Mouse (Mus musculus): Measurements from ENCODE around the gene Pdzrn3. TPM values are rescaled to one million over a fixed set of nuclear protein-coding genes. Genes with fewer than 3 reads are reported as not detected.

The Pdzrn3 gene
- total and polyA plus RNA-seq, 3 experiments: not detected

DNA sequence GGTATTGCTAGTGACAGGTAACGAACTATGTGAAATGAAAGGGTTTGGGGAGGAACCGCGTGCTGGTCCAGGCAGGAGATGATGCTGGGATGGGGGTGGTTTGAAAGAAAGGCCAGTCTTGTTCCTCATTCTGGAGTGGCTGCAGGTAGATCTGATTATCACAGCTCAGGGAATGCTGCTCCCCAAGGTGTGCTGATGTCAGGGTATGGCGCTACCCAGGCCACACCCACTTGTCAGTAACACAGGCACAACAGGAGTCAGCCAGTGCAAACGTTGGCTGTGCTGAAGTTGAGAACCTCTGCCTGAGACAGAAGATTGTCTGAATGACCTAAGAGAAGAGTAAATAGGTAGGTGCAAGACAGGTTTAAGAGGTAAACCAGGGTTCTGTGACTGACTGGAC, 4.7 kb downstream of the Pdzrn3 start:
- H3K4me3 ChIP-seq (replicated peaks in 1 of 3; ENCODE audit: low read depth in 2 of 3, low read length in 2 of 3, poor library complexity in 1 of 3): no peak overlapping the region
- dilution Hi-C loops (cut with MboI; ENCODE audit: extremely low pct_ligation_motif_present, extremely low pct_unique_long_range_greater_than_20kb, low sequenced_read_pairs) (no loop called here), in situ Hi-C loops (cut with MboI; ENCODE audit: low pct_ligation_motif_present, low pct_unique_long_range_greater_than_20kb, low sequenced_read_pairs) (no loop called here)
- H3K9ac ChIP-seq (ENCODE audit: insufficient read depth, low read depth): no peak overlapping the region
- no peak overlapping the region for H3K27ac ChIP-seq (ENCODE audit: insufficient read depth, low read depth)
- DNase-seq (ENCODE audit: extremely low read depth): no peak
- TF ChIP-seq SIN3A (IDR thresholded peaks at IDR 0.05; ENCODE audit: low read length) (no peak), USF1 (IDR thresholded peaks at IDR 0.05; ENCODE audit: low read depth, low read length) (no peak), ELF1 (IDR thresholded peaks at IDR 0.05; ENCODE audit: low read depth, low read length) (no peak), POLR2A (IDR thresholded peaks at IDR 0.05; ENCODE audit: low read depth, low read length) (no peak)
- H3K4me1 ChIP-seq (ENCODE audit: control insufficient read depth in 1 of 2, insufficient read depth in 2 of 2): no peaks in the 10 kb centered on the region
- no peaks in the 10 kb centered on the region for H3K36me3 ChIP-seq (replicated peaks in 1 of 2; ENCODE audit: control insufficient read depth in 1 of 2, insufficient read depth in 1 of 2, low read length in 1 of 2)
- no peak overlapping the region for H3K4me2 ChIP-seq (ENCODE audit: insufficient read depth, low read depth, poor library complexity, severe bottlenecking)
- peaks cover 71% of the 10 kb centered on the region for H3K9me3 ChIP-seq (replicated peaks; ENCODE audit: low read length)
- no peaks in the 10 kb centered on the region for H3K79me2 ChIP-seq (replicated peaks; ENCODE audit: control insufficient read depth, extremely low read depth, insufficient read depth, poor library complexity, severe bottlenecking)
- no peaks in the 10 kb centered on the region for H3K27me3 ChIP-seq (replicated peaks)

DNA sequence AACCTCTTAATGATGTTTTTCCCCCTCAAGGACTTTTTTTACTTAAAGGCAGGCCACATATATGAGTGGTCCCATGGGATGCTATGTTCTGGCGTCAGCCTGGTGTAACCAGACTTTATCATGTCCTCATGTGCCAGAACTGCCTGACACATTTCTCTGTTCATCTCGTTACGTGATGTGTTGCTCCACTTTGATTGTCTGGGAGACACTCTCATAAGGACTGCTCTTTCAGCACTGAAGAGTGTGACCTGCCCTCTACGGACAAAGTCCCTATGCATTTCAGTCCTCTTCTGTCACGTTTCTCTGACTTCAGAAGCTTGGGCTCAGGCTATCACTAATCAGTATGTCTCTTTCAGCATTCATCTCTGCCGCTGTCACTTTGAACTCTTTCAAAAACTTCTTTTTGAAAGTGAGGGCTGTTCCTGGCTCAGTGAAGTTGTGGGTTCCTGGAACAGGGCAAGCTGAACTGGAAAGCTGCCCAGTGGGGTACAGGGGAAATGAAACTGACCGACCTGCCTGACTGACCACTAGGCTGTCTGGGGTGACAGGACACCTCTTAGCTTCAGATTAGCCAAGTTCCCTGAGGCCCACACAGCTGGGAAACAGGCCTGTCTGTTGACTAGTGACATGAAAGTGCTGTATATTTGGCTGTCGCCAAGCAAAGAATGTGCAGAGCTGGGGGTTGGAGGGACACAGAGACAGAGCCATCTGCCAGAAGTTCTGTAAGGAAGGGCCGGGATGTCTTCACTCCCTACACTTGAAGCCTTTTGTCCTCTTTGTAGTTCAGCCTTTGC, 10.7 kb downstream of the Pdzrn3 start:
- DNase-seq (ENCODE audit: extremely low read depth): no peak
- Histone ChIP-seq H3K27me3 (replicated peaks) (no peaks in the 10 kb centered on the region), H3K4me3 (replicated peaks in 1 of 3; ENCODE audit: low read depth in 2 of 3, low read length in 2 of 3, poor library complexity in 1 of 3) (no peak overlapping the region), H3K9me3 (replicated peaks; ENCODE audit: low read length) (peaks cover 79% of the 10 kb centered on the region), H3K4me1 (ENCODE audit: control insufficient read depth in 1 of 2, insufficient read depth in 2 of 2) (no peaks in the 10 kb centered on the region), H3K27ac (ENCODE audit: insufficient read depth, low read depth) (no peak overlapping the region), H3K36me3 (replicated peaks in 1 of 2; ENCODE audit: control insufficient read depth in 1 of 2, insufficient read depth in 1 of 2, low read length in 1 of 2) (no peaks in the 10 kb centered on the region), H3K79me2 (replicated peaks; ENCODE audit: control insufficient read depth, extremely low read depth, insufficient read depth, poor library complexity, severe bottlenecking) (no peaks in the 10 kb centered on the region), H3K9ac (ENCODE audit: insufficient read depth, low read depth) (no peak overlapping the region), H3K4me2 (ENCODE audit: insufficient read depth, low read depth, poor library complexity, severe bottlenecking) (no peak overlapping the region)
- dilution Hi-C loops (cut with MboI; ENCODE audit: extremely low pct_ligation_motif_present, extremely low pct_unique_long_range_greater_than_20kb, low sequenced_read_pairs) (no loop called here), in situ Hi-C loops (cut with MboI; ENCODE audit: low pct_ligation_motif_present, low pct_unique_long_range_greater_than_20kb, low sequenced_read_pairs) (no loop called here)
- TF ChIP-seq ELF1 (IDR thresholded peaks at IDR 0.05; ENCODE audit: low read depth, low read length): no peak
- TF ChIP-seq MAFK (IDR thresholded peaks at IDR 0.05; ENCODE audit: insufficient replicate concordance, low read length): no peak
- TF ChIP-seq CHD2 (IDR thresholded peaks at IDR 0.05; ENCODE audit: low read length): no peak
- TF ChIP-seq BHLHE40 (IDR thresholded peaks at IDR 0.05; ENCODE audit: low read depth, low read length): no peak
- no peak for TF ChIP-seq JUN (IDR thresholded peaks at IDR 0.05; ENCODE audit: insufficient read depth, low read depth, low read length)
- no peak for TF ChIP-seq TCF12 (IDR thresholded peaks at IDR 0.05; ENCODE audit: low read depth, low read length)
- no peak for TF ChIP-seq MEF2A (IDR thresholded peaks at IDR 0.05; ENCODE audit: borderline replicate concordance, low read depth, low read length)
- TF ChIP-seq ZMIZ1 (IDR thresholded peaks at IDR 0.05; ENCODE audit: low read depth, low read length): no peak
- no peak for TF ChIP-seq KAT2A (IDR thresholded peaks at IDR 0.05; ENCODE audit: insufficient replicate concordance, low read length)
- TF ChIP-seq RAD21 (IDR thresholded peaks at IDR 0.05; ENCODE audit: low read depth, low read length): no peak
- no peak for TF ChIP-seq GABPA (IDR thresholded peaks at IDR 0.05; ENCODE audit: insufficient replicate concordance, low read depth, low read length)
- TF ChIP-seq UBTF (IDR thresholded peaks at IDR 0.05; ENCODE audit: low read depth, low read length): no peak
- TF ChIP-seq CHD1 (IDR thresholded peaks at IDR 0.05; ENCODE audit: low read depth, low read length): no peak
- TF ChIP-seq PAX5 (IDR thresholded peaks at IDR 0.05; ENCODE audit: low read length): no peak
- TF ChIP-seq ZC3H11A (IDR thresholded peaks at IDR 0.05; ENCODE audit: low read depth, low read length): no peak
